Mouse (Mus musculus) E14TG2a.4 (cell line): ENCODE data around the gene Gm9964.

Experiments
- CTCF ChIP-seq: conservative IDR thresholded peaks from 2 replicates; pipeline ENCODE4 v1.5.1; 2014; ENCODE audit warnings: low read length
- NANOG ChIP-seq: IDR thresholded peaks from 2 replicates; pipeline ENCODE4 v1.6.1; 2014; ENCODE audit warnings: borderline replicate concordance, low read length, mixed read lengths
- POU5F1 ChIP-seq: IDR thresholded peaks from 2 replicates; pipeline ENCODE4 v1.6.1; 2014; ENCODE audit warnings: low read length, borderline replicate concordance

DNA sequence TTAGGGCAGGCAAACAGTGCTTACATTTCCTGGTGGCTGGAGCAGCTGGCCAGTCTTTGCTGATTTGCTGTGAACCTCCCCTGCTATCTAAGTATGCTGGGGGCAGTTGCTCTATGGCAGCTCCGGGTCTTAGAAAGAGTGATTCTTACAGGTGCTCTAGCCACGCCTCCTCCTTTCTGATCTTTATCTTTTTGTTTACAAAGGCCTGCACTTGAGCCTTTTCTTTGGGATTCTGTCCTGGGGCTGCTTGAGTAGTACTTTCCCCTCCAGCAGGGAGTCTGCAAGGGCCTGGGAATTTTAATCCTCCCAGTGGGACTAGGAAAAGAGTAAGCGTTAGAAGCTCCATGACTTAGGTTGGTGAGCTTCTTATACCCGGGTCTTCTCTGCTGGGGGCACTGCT is 30.4 kb upstream of the Gm9964 start:
- TF ChIP-seq CTCF (no peak), POU5F1 (no peak), NANOG (peak; percentile 61; the same call in 1 of the 2 replicates)
